Mouse (Mus musculus): ENCODE data around the gene Olfr170.
"Not testable (repeated sequence)": the region's sequence is repeated elsewhere in the genome, so short reads cannot be mapped to it uniquely, and the experiment has no call there.

- TF ChIP-seq CTCF (IDR thresholded peaks at IDR 0.05; ENCODE audit: low read depth, low read length); POLR2A (IDR thresholded peaks at IDR 0.05; ENCODE audit: extremely low read depth, insufficient read depth, low read length): not testable (repeated sequence)
Measured at GRCm38 (mm10) chr16:19571709-19572108, 40.0 kb downstream of the Olfr170 start, which contains the start of gene Olfr169.
